Mouse (Mus musculus): ENCODE data around the gene Tex101.
"Not testable (repeated sequence)": the region's sequence is repeated elsewhere in the genome, so short reads cannot be mapped to it uniquely, and the experiment has no call there.

DNA sequence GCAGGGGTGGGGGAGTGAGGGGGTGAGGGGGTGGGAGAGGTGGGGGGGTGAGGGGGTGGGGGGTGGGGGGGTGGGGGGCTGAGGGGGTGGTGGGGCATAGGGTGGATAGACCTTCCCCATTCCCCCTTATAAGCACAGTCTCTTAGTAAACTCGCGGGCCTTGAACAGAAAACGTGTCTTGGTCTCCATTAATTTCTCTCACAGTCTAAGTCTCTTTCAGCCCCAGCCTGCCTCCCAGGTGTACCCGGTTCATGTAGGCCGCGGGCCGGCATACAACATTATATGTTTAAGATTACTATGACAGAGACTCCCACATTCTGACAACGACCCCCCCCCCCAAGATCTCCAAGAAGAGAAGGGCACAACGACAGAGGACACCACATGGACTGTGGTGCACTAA, 26.4 kb upstream of the Tex101 start:
- TF ChIP-seq CTCF (IDR thresholded peaks at IDR 0.05; ENCODE audit: borderline replicate concordance, insufficient read depth, low read length); POLR2A (IDR thresholded peaks at IDR 0.05; ENCODE audit: low read depth, low read length): not testable (repeated sequence)

Data from embryonic fibroblast, embryonic 13.5 days (primary cell).